Mouse (Mus musculus) lung, postnatal 0 days (tissue): Measurements from ENCODE around the gene B3galt1.

Experiments
- CTCF ChIP-seq: IDR thresholded peaks from 2 replicates; pipeline ENCODE4 v1.5.1; 2016; ENCODE audit warnings: antibody characterized with exemption, mild to moderate bottlenecking
- EP300 ChIP-seq: IDR thresholded peaks from 2 replicates; pipeline ENCODE4 v1.6.1; 2016; ENCODE audit warnings: antibody characterized with exemption, mild to moderate bottlenecking, control low read depth

- no peak for TF ChIP-seq CTCF
- TF ChIP-seq EP300, result no peak
Observed at GRCm38 (mm10) chr2:67859004-67859403, 293.3 kb downstream of the B3galt1 start.
